In the genomic region with DNA sequence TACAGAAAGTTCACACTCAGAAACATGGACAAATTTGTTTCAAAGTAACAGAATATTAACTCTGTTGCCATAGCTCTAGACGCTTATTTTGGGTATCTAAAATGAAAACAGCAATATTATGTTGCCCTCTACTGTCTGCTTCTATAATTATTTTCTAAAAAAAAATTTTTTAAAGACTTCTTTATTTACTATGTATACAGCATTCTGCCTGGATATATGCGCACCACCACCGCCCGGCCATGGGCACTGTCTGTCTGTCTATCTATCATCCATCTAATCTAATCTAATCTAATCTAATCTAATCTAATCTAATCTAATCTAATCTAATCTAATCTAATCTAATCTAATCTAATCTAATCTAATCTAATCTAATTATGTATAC, we compare ENCODE assay signal across 8 mouse cellular contexts. TPM values are rescaled to one million over a fixed set of nuclear protein-coding genes. Genes with fewer than 3 reads are reported as not detected.
DNase-seq lines count a peak whose midpoint lies in the region; ATAC-seq and TF ChIP-seq lines count a peak whose summit lies in the region.

No protein-coding gene starts in this region.

- no peaks in the 10 kb centered on the region for H3K9me3 ChIP-seq in heart, embryonic 16.5 days (replicated peaks; ENCODE audit: control insufficient read depth, low read length)
- no peaks in the 10 kb centered on the region for H3K9me3 ChIP-seq in hindbrain, postnatal 0 days (ENCODE audit: low read length)
- H3K9me3 ChIP-seq in midbrain, embryonic 14.5 days (ENCODE audit: control insufficient read depth, low read length) = no peaks in the 10 kb centered on the region

- peak overlapping the region; percentile 99 for H3K27ac ChIP-seq in heart, embryonic 16.5 days (ENCODE audit: low read length)
- H3K27ac ChIP-seq in bone marrow macrophage, adult 2 months (ENCODE audit: insufficient read depth, low read depth, low read length) = peak overlapping the region; percentile 93
- peak overlapping the region; percentile 98 for H3K27ac ChIP-seq in hindbrain, postnatal 0 days
- H3K27ac ChIP-seq in midbrain, embryonic 14.5 days (replicated peaks; ENCODE audit: low read depth, low read length) = peak overlapping the region; percentile 95
- no peak overlapping the region for H3K27ac ChIP-seq in kidney, adult 2 months (ENCODE audit: insufficient read depth, low read depth, low read length)

- 36% methylated on average over 4 of the region's 4 CpGs for WGBS in heart, embryonic 16.5 days
- 54% methylated on average over 4 of the region's 4 CpGs for WGBS in hindbrain, postnatal 0 days
- 58% methylated on average over 4 of the region's 4 CpGs for WGBS in midbrain, embryonic 14.5 days
- 31% methylated on average over 4 of the region's 4 CpGs for WGBS in kidney, adult 2 months

- TF ChIP-seq POLR2A in bone marrow macrophage, adult 2 months (IDR thresholded peaks at IDR 0.05; ENCODE audit: borderline replicate concordance, low read depth, low read length) = no peak
- TF ChIP-seq POLR2A in kidney, adult 2 months (IDR thresholded peaks at IDR 0.05; ENCODE audit: low read depth, low read length) = no peak

- peak overlapping the region; percentile 80 for H3K4me3 ChIP-seq in heart, embryonic 16.5 days (ENCODE audit: low read length)
- H3K4me3 ChIP-seq in bone marrow macrophage, adult 2 months (ENCODE audit: insufficient read depth, low read length) = peak overlapping the region; percentile 72; the same call in 1 of the 2 replicates
- peak overlapping the region; percentile 49 for H3K4me3 ChIP-seq in hindbrain, postnatal 0 days (ENCODE audit: low read length)
- H3K4me3 ChIP-seq in midbrain, embryonic 14.5 days (replicated peaks; ENCODE audit: low read depth, low read length) = peak overlapping the region; percentile 64
- no peak overlapping the region for H3K4me3 ChIP-seq in kidney, adult 2 months (ENCODE audit: insufficient read depth, low read depth, low read length)

- peaks cover 3% of the 10 kb centered on the region; the same call in 1 of the 2 replicates for H3K36me3 ChIP-seq in heart, embryonic 16.5 days (ENCODE audit: control insufficient read depth, insufficient read depth)
- H3K36me3 ChIP-seq in hindbrain, postnatal 0 days (ENCODE audit: insufficient read depth, low read length) = peaks cover 8% of the 10 kb centered on the region; the same call in 1 of the 2 replicates
- H3K36me3 ChIP-seq in midbrain, embryonic 14.5 days (ENCODE audit: control insufficient read depth, insufficient read depth, low read length) = peaks cover 11% of the 10 kb centered on the region
- H3K36me3 ChIP-seq in kidney, adult 2 months (ENCODE audit: control insufficient read depth, insufficient read depth, low read length) = no peaks in the 10 kb centered on the region

- intact Hi-C loops in heart, postnatal 14 days (cut with DNase I) = loop anchor here (5.0 kb wide), 1 partner anchor 387 kb away; no protein-coding TSS in a partner anchor

- no peaks in the 10 kb centered on the region for H3K27me3 ChIP-seq in heart, embryonic 16.5 days (ENCODE audit: control insufficient read depth, insufficient read depth, low read length)
- no peaks in the 10 kb centered on the region for H3K27me3 ChIP-seq in hindbrain, postnatal 0 days (ENCODE audit: insufficient read depth, low read length)
- H3K27me3 ChIP-seq in midbrain, embryonic 14.5 days (ENCODE audit: control insufficient read depth, insufficient read depth, low read length) = no peaks in the 10 kb centered on the region
- no peaks in the 10 kb centered on the region for H3K27me3 ChIP-seq in kidney, adult 2 months (replicated peaks; ENCODE audit: control insufficient read depth, insufficient read depth, low read length)

- DNase-seq in heart, postnatal 14 days = no peak
- DNase-seq in hindbrain, postnatal 0 days (ENCODE audit: low spot score) = no peak
- no peak for DNase-seq in midbrain, embryonic 14.5 days
- no peak for DNase-seq in thymus, postnatal 10 days (ENCODE audit: low spot score in 2 of 2)
- no peak for DNase-seq in kidney, adult 2 months
- no peak for DNase-seq in cerebellum, postnatal 25 days

- peak; percentile 2; the same call in 1 of the 2 replicates for ATAC-seq in heart, embryonic 16.5 days (replicated peaks; ENCODE audit: extremely low read depth, insufficient read depth, low FRiP score)
- peak; percentile 35 for ATAC-seq in hindbrain, postnatal 0 days
- ATAC-seq in midbrain, embryonic 14.5 days (ENCODE audit: low FRiP score, low TSS enrichment) = peak; percentile 35; the same call in 1 of the 2 replicates

- no peak for TF ChIP-seq CTCF in bone marrow macrophage, adult 2 months (IDR thresholded peaks at IDR 0.05; ENCODE audit: low read depth, low read length)
- TF ChIP-seq CTCF in hindbrain, postnatal 0 days (IDR thresholded peaks at IDR 0.05; ENCODE audit: low read depth) = peak; percentile 24
- no peak for TF ChIP-seq CTCF in kidney, adult 2 months (conservative IDR thresholded peaks at IDR 0.05; ENCODE audit: insufficient read depth, insufficient read length, low read depth, low read length)

- peaks cover 7% of the 10 kb centered on the region for H3K4me1 ChIP-seq in heart, embryonic 16.5 days (ENCODE audit: control insufficient read depth, insufficient read depth, low read length)
- peaks cover 12% of the 10 kb centered on the region for H3K4me1 ChIP-seq in bone marrow macrophage, adult 2 months (ENCODE audit: control insufficient read depth, insufficient read depth, low read length)
- H3K4me1 ChIP-seq in hindbrain, postnatal 0 days (ENCODE audit: insufficient read depth, low read length) = peaks cover 5% of the 10 kb centered on the region; the same call in 1 of the 2 replicates
- H3K4me1 ChIP-seq in midbrain, embryonic 14.5 days (ENCODE audit: control insufficient read depth, insufficient read depth, low read length) = no peaks in the 10 kb centered on the region
- no peaks in the 10 kb centered on the region for H3K4me1 ChIP-seq in kidney, adult 2 months (ENCODE audit: control insufficient read depth, insufficient read depth, low read length)

- peak overlapping the region; percentile 93 for H3K4me2 ChIP-seq in heart, embryonic 16.5 days (ENCODE audit: low read depth, low read length)
- H3K4me2 ChIP-seq in hindbrain, postnatal 0 days (ENCODE audit: low read depth, low read length) = peak overlapping the region; percentile 64
- peak overlapping the region; percentile 88 for H3K4me2 ChIP-seq in midbrain, embryonic 14.5 days (ENCODE audit: low read length)

- peak overlapping the region; percentile 90 for H3K9ac ChIP-seq in heart, embryonic 16.5 days (ENCODE audit: low read length)
- H3K9ac ChIP-seq in hindbrain, postnatal 0 days (replicated peaks; ENCODE audit: low read length) = peak overlapping the region; percentile 73; the same call in 1 of the 2 replicates
- H3K9ac ChIP-seq in midbrain, embryonic 14.5 days (replicated peaks; ENCODE audit: low read length) = peak overlapping the region; percentile 71; the same call in 1 of the 2 replicates

RNA-seq across cellular contexts. Expression of a gene that starts 0.3 kb away (rescaled TPM):
- polyA plus RNA-seq in heart, embryonic 16.5 days (2015; fragmentation: Nextera tagmentation; extraction: Ambion mirVana) = 14.8 and 18.9 TPM in 2 replicates
- total RNA-seq in heart, postnatal 14 days (2021) = 10 to 100 TPM; 20.8 to 24.2 TPM
- polyA plus RNA-seq in bone marrow macrophage, adult 2 months (2012; ENCODE audit: insufficient read depth, insufficient read length, missing spikeins) = 18.8 and 22.7 TPM in 2 replicates
- 8.8 and 16.1 TPM in 2 replicates for total RNA-seq in hindbrain, postnatal 0 days (2014; rRNA removed)
- polyA plus RNA-seq in hindbrain, postnatal 0 days (2015; fragmentation: Nextera tagmentation; extraction: Ambion mirVana) = 7.9 and 8.1 TPM in 2 replicates
- 9.1 and 9.6 TPM in 2 replicates for polyA plus RNA-seq in midbrain, embryonic 14.5 days (2014; fragmentation: Nextera tagmentation; extraction: Ambion mirVana)
- 18.0 and 22.7 TPM in 2 replicates for polyA plus RNA-seq in kidney, adult 2 months (2012; rRNA removed)

RNA-seq across cellular contexts. Expression of a gene that starts 55.8 kb away (rescaled TPM):
- 14.4 and 14.7 TPM in 2 replicates for polyA plus RNA-seq in heart, embryonic 16.5 days (2015; fragmentation: Nextera tagmentation; extraction: Ambion mirVana)
- 10 to 100 TPM; 11.9 to 12.5 TPM for total RNA-seq in heart, postnatal 14 days (2021)
- 3.2 and 3.4 TPM in 2 replicates for polyA plus RNA-seq in bone marrow macrophage, adult 2 months (2012; ENCODE audit: insufficient read depth, insufficient read length, missing spikeins)
- total RNA-seq in hindbrain, postnatal 0 days (2014; rRNA removed) = 13.2 and 16.4 TPM in 2 replicates
- polyA plus RNA-seq in hindbrain, postnatal 0 days (2015; fragmentation: Nextera tagmentation; extraction: Ambion mirVana) = 19.8 and 20.3 TPM in 2 replicates
- 15.2 and 22.2 TPM in 2 replicates for polyA plus RNA-seq in midbrain, embryonic 14.5 days (2014; fragmentation: Nextera tagmentation; extraction: Ambion mirVana)
- polyA plus RNA-seq in kidney, adult 2 months (2012; rRNA removed) = 5.3 and 6.0 TPM in 2 replicates
